Mouse (Mus musculus) liver, embryonic 16.5 days (tissue): ENCODE data around the gene Ankrd26. TPM values are rescaled to one million over a fixed set of nuclear protein-coding genes. Genes with fewer than 3 reads are reported as not detected.

Experiments
- ATAC-seq: fragments of 200-750 bp; cut with Nextera tagmentation; 2 replicates; pipeline ENCODE4 v1.8.0; 2017; ENCODE audit warnings: low read depth, mild to moderate bottlenecking, moderate number of reproducible peaks, moderate library complexity
- H3K27ac ChIP-seq: fragments of 300-500 bp; sonication (generic); 2 replicates; pipeline ENCODE4 v1.5.1; 2014; ENCODE audit warnings: mild to moderate bottlenecking, low read length
- H3K27me3 ChIP-seq: fragments of 300-500 bp; sonication (generic); 2 replicates; pipeline ENCODE4 v1.6.1; 2014; ENCODE audit warnings: low read depth, low read length, mixed read lengths; ENCODE audit not compliant: control insufficient read depth, insufficient read depth
- H3K36me3 ChIP-seq: fragments of 300-500 bp; sonication (generic); 2 replicates; pipeline ENCODE4 v1.6.1; 2014; ENCODE audit warnings: mild to moderate bottlenecking; ENCODE audit not compliant: control insufficient read depth, insufficient read depth
- H3K4me1 ChIP-seq: fragments of 300-500 bp; sonication (generic); 2 replicates; pipeline ENCODE4 v1.6.1; 2014; ENCODE audit warnings: low read depth, low read length, mixed read lengths; ENCODE audit not compliant: control insufficient read depth
- H3K4me2 ChIP-seq: fragments of 300-500 bp; sonication (generic); 2 replicates; pipeline ENCODE4 v1.6.1; 2014; ENCODE audit warnings: low read depth, low read length, mixed read lengths
- H3K4me3 ChIP-seq: fragments of 300-500 bp; sonication (generic); 2 replicates; pipeline ENCODE4 v1.5.1; 2014; ENCODE audit warnings: low read depth, mild to moderate bottlenecking, low read length
- H3K9ac ChIP-seq: fragments of 300-500 bp; sonication (generic); 2 replicates; pipeline ENCODE4 v1.6.1; 2014; ENCODE audit warnings: low read depth, low read length
- H3K9me3 ChIP-seq: fragments of 300-500 bp; sonication (generic); replicated peaks from 2 replicates; pipeline ENCODE4 v1.6.1; 2016; ENCODE audit warnings: low read length; ENCODE audit not compliant: control insufficient read depth
- WGBS: fragments of 180-500 bp; shearing (Covaris S2); extraction: QIAGEN DNeasy Blood & Tissue Kit; methylation state at CpG from one replicate; pipeline ENCODE4 v1.1.7; 2014; ENCODE audit not compliant: insufficient replicate concordance; 5-methylcytosine and 5-hydroxymethylcytosine counted together
- polyA plus RNA-seq: library from polyadenylated mRNA; unstranded; fragments of >200 nt; fragmentation: Nextera tagmentation; extraction: Ambion mirVana; gene quantifications from 2 replicates; pipeline ENCODE4 v1.2.1, GENCODE M21; 2015

Ankrd26 gene
- polyA plus RNA-seq, 1 experiment from 2014 or later, result 6.3 TPM

GRCm38 (mm10) chr6:118455042-118455631 lies 106.9 kb downstream of the Ankrd26 start, which contains the start of gene Zfp248:
Gene Zfp248 (minus strand): TSS chr6:118455528.
- ATAC-seq, result peak; percentile 80
- peak within 1 kb of the TSS; percentile 72 for H3K27ac ChIP-seq
- peak within 1 kb of the TSS; percentile 66 for H3K9ac ChIP-seq
- H3K27me3 ChIP-seq, result no peaks in the 10 kb centered on the region
- H3K36me3 ChIP-seq, result no peaks in the 10 kb centered on the region
- peak within 1 kb of the TSS; percentile 85 for H3K4me2 ChIP-seq
- H3K4me1 ChIP-seq, result no peaks in the 10 kb centered on the region; the same call in none of the 2 replicates
- no peaks in the 10 kb centered on the region for H3K9me3 ChIP-seq
- under 1% methylated on average over 43 of the region's 43 CpGs for WGBS
- peak within 1 kb of the TSS; percentile 72 for H3K4me3 ChIP-seq

- peak overlapping the region; percentile 85 for H3K4me2 ChIP-seq
- no peaks in the 10 kb centered on the region; the same call in none of the 2 replicates for H3K4me1 ChIP-seq
- H3K27ac ChIP-seq, result no peak overlapping the region
- 37% methylated on average over 8 of the region's 8 CpGs for WGBS
- no peaks in the 10 kb centered on the region for H3K9me3 ChIP-seq
- H3K9ac ChIP-seq, result peak overlapping the region; percentile 66; the same call in 1 of the 2 replicates
- ATAC-seq, result no peak
- H3K27me3 ChIP-seq, result no peaks in the 10 kb centered on the region
- H3K4me3 ChIP-seq, result peak overlapping the region; percentile 72
- H3K36me3 ChIP-seq, result no peaks in the 10 kb centered on the region
These were observed 107.6 kb downstream of the Ankrd26 start for GRCm38 (mm10) chr6:118454452-118454851.

Other genes starting within 250 kb of the Ankrd26 start
- gene Bms1, start 142.8 kb downstream of the Ankrd26 start, polyA plus RNA-seq, result 14.7 and 15.1 TPM in 2 replicates
- 0.84 and 1.0 TPM in 2 replicates for gene Zfp248, start 106.7 kb downstream of the Ankrd26 start, polyA plus RNA-seq
- 1.1 and 1.4 TPM in 2 replicates for gene Zfp9, start 82.9 kb downstream of the Ankrd26 start, polyA plus RNA-seq